Mouse (Mus musculus) ES-E14 (cell line): ENCODE measurements around the gene Tmem274.

Experiments
- HCFC1 ChIP-seq: IDR thresholded peaks from 2 replicates; pipeline ENCODE4 v1.6.1; 2012; ENCODE audit warnings: low read length, inconsistent platforms, borderline replicate concordance; ENCODE audit not compliant: insufficient read depth
- MAFK ChIP-seq: IDR thresholded peaks from 2 replicates; pipeline ENCODE4 v1.6.1; 2014; ENCODE audit warnings: mild to moderate bottlenecking, low read depth, low read length, inconsistent platforms; ENCODE audit not compliant: insufficient read depth

DNA sequence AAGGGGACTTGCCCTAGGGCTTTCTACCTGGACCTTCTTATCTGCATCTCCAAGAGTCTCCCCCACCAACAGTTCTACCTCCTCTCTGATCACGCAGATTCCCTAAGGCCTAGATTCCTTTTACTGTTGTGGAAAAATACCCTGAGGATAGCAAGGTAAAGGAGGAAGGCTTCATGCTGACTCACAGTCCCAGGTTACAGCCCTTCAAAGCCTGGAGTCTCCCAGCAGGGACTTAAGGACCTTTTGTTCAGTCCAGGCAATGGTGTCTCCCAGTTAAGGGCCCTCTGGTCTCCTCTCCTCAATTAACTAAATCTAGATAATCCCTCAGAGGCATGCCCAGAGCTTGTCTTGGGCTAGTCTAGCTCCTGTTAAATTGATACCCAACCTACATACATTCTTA lies 30.9 kb upstream of the Tmem274 start:
- no peak for TF ChIP-seq HCFC1
- TF ChIP-seq MAFK, result no peak
